8 mouse cellular contexts compared by ENCODE assay signal in the genomic region with DNA sequence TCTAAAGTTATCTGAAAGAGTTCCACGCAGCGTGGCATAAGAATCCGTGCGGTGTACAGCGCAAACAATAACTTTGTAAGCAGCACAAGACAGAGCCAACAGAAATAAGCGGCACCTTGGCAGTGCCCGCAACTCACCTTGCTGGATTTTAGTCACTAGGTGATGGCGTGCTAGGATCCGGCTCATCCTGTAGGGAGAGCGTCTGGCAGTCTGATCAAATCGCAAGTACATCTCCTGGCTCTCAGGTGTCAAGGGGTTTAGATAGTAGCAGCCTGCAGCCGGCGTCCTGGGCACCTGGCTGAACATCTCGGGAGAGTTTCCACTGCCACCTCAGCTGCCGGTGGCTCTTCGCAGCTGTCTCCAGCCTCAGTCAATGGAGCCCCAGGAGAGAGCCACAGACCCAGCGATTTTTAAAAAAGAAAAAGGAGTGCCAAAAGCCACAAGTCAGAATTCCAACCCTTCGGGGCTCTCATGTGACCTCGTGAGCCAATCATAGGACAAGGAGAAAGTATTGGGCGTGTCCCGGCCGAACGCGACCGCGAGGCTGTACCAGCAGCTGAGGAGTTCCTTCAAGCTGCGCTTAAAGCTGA. TPM values are rescaled to one million over a fixed set of nuclear protein-coding genes. Genes with fewer than 3 reads are reported as not detected.
DNase-seq lines count a peak whose midpoint lies in the region; ATAC-seq and TF ChIP-seq lines count a peak whose summit lies in the region.

No protein-coding gene starts in this region.

- peak overlapping the region; percentile 77 for H3K4me3 ChIP-seq in E14TG2a.4 (replicated peaks; ENCODE audit: low read length)
- peak overlapping the region; percentile 56 for H3K4me3 ChIP-seq in forebrain, embryonic 16.5 days (replicated peaks; ENCODE audit: low read length)

- no peak overlapping the region for H3K27ac ChIP-seq in forebrain, embryonic 16.5 days (ENCODE audit: low read length)

- peaks cover 15% of the 10 kb centered on the region; the same call in 1 of the 2 replicates for H3K4me1 ChIP-seq in E14TG2a.4 (replicated peaks; ENCODE audit: low read depth, low read length)
- peaks cover 6% of the 10 kb centered on the region for H3K4me1 ChIP-seq in forebrain, embryonic 16.5 days (replicated peaks; ENCODE audit: control insufficient read depth, insufficient read depth, low read length)

- peak; percentile 97 for ATAC-seq in forebrain, embryonic 16.5 days
- peak; percentile 91 to 92 for ATAC-seq in hematopoietic stem cell, adult 5-6 weeks (replicated peaks in 1 of 2; ENCODE audit: insufficient read depth in 1 of 2, low FRiP score in 2 of 2, low TSS enrichment in 1 of 2, low read depth in 1 of 2, poor library complexity in 2 of 2, severe bottlenecking in 2 of 2)
- no peak for ATAC-seq in monocyte, adult 5-6 weeks (replicated peaks; ENCODE audit: insufficient number of reproducible peaks, low FRiP score, low TSS enrichment, poor library complexity, severe bottlenecking)

- peaks cover 43% of the 10 kb centered on the region for H3K27me3 ChIP-seq in E14TG2a.4 (ENCODE audit: insufficient read depth, low read length)
- 0 out of 2 replicates have a peak, but pooled peaks cover 2% of the 10 kb centered on the region for H3K27me3 ChIP-seq in forebrain, embryonic 16.5 days (replicated peaks; ENCODE audit: control insufficient read depth, insufficient read depth, low read length)

- no peaks in the 10 kb centered on the region for H3K36me3 ChIP-seq in E14TG2a.4 (ENCODE audit: insufficient read depth, low read length)
- H3K36me3 ChIP-seq in forebrain, embryonic 16.5 days (ENCODE audit: control insufficient read depth, insufficient read depth), result no peaks in the 10 kb centered on the region

- H3K4me2 ChIP-seq in forebrain, embryonic 16.5 days (ENCODE audit: low read length), result peak overlapping the region; percentile 94

- peak; percentile 22 to 35 for DNase-seq in adrenal gland, postnatal 4 days (ENCODE audit: low spot score in 2 of 2)
- DNase-seq in layer of hippocampus, adult 9-11 months, result peak; percentile 34
- DNase-seq in lung, postnatal 10 days, result peak; percentile 87
- peak; percentile 64 for DNase-seq in ovary, postnatal 36 days (ENCODE audit: low spot score)

- no peaks in the 10 kb centered on the region for H3K9me3 ChIP-seq in E14TG2a.4 (ENCODE audit: low read length)
- H3K9me3 ChIP-seq in forebrain, embryonic 16.5 days (ENCODE audit: control insufficient read depth, low read length), result no peaks in the 10 kb centered on the region

- TF ChIP-seq CTCF in E14TG2a.4 (conservative IDR thresholded peaks at IDR 0.05; ENCODE audit: low read length), result no peak

- peak overlapping the region; percentile 56 for H3K9ac ChIP-seq in forebrain, embryonic 16.5 days (replicated peaks; ENCODE audit: low read depth, low read length)

- 1% methylated on average over 27 of the region's 27 CpGs for WGBS in forebrain, embryonic 16.5 days

RNA-seq across cellular contexts. Expression of a gene that starts 43.8 kb away (rescaled TPM):
- total RNA-seq in adrenal gland, postnatal 4 days (2021), result 10 to 100 TPM; 22.6 to 26.6 TPM
- 3.5 and 4.8 TPM in 2 replicates for polyA plus RNA-seq in forebrain, embryonic 16.5 days (2015; fragmentation: Nextera tagmentation; extraction: Ambion mirVana)
- 0.30 and 1.5 TPM in 2 replicates for total RNA-seq in hematopoietic stem cell, adult 5-6 weeks (2017)
- total RNA-seq in monocyte, adult 5-6 weeks (2017), result not detected in 3 replicates

Comparison
In these comparisons a context has a peak if more than half of its experiments do, and no peak if none do; other contexts are left out.
1. DNase-seq: peak in every context shown above with its lines; median percentile 87 in lung, postnatal 10 days; 64 in ovary, postnatal 36 days; 34 in layer of hippocampus, adult 9-11 months; 28 in adrenal gland, postnatal 4 days.